Mouse (Mus musculus) liver, adult (tissue): Measurements from ENCODE around the gene Gm7980.
"Not testable (repeated sequence)": the region's sequence is repeated elsewhere in the genome, so short reads cannot be mapped to it uniquely, and the experiment has no call there.

Source experiments
- GATA4 ChIP-seq: IDR thresholded peaks from 2 replicates; pipeline ENCODE4 v1.6.1; 2014; ENCODE audit warnings: mild to moderate bottlenecking, low read length; ENCODE audit not compliant: insufficient replicate concordance

The Gm7980 gene

GRCm38 (mm10) chr14:41907190-41907589, at the start of gene Gm7980:
Gm7980 (minus strand) TSS chr14:41907290.
- TF ChIP-seq GATA4 = not testable (repeated sequence)

- TF ChIP-seq GATA4 = not testable (repeated sequence)
Measured at GRCm38 (mm10) chr14:41943695-41944094, 36.6 kb upstream of the Gm7980 start, which contains the start of gene 1700024B05Rik. 1700024B05Rik (plus strand) TSS chr14:41943995.

- TF ChIP-seq GATA4 = not testable (repeated sequence)
Measured at GRCm38 (mm10) chr14:41924649-41925048, 17.6 kb upstream of the Gm7980 start, which contains the start of gene 1700049E17Rik1. 1700049E17Rik1 (plus strand) TSS chr14:41924949.
